Mouse (Mus musculus) thymus, postnatal 10 days (tissue): ENCODE measurements around the gene Cd68.
"Not testable (repeated sequence)": the region's sequence is repeated elsewhere in the genome, so short reads cannot be mapped to it uniquely, and the experiment has no call there.

ENCODE experiments used
- DNase-seq, 2 experiments: peaks; one replicate each; pipeline ENCODE4 v3.0.0; 2021; ENCODE audit warnings: low spot score in 2 of 2

The Cd68 gene

GRCm38 (mm10) chr11:69665961-69666664 is at the start of gene Cd68:
Gene Cd68 (minus strand): TSS chr11:69666153.
- DNase-seq, result no peak

DNA sequence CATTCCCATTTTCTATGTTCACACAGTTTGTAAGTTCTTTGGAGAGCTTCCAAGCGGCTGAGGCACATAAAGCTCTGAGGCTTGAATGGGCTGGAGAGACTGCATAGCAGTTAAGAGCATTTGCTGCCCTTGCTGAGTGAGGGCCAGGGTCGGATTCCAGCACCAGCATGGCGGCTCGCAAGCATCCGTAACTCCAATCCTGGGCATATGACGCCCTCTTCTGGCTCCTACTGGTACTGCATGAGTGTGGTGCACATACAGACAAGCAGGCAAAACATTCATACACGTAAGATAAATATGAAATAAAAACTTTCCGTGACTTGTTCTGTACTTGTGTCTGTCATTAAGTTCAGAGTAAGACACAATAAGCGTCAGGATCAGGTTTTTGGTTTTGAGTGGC is 49.5 kb upstream of the Cd68 start:
- DNase-seq, result no peak

DNA sequence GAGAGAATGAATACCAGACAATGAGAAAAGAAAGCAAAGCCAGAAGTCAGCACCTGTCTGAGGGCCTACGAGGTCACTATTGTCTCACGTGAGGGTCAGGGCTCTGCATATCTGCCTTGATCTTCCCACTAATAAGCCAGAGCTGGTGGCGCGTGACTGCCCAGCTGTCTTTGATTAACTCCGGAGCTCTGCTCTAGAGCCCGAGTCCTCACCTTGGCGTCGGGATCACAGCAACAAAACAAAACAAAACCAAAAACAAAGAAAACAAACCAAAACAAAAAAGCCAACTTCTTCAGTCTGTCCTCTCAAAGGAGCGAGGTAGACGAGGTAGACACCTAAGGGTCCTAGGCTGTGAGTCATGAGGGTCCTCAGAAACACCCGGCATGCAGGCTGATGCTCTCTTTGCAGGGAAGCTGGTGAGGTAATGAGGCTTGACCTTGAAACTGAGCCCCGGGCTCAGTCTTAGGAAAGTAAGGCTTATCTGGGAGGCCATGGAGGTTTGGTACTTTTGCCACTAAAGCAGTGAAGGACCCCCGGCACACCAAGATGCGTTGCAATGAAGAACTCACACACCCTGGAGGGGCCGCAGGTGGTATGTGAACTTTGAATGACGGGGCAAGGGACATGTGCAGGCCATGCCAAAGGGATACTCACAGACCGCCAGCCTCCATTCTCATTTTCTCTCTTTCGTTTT is 48.8 kb upstream of the Cd68 start:
- no peak for DNase-seq

- no peak for DNase-seq
These were observed 47.2 kb upstream of the Cd68 start for GRCm38 (mm10) chr11:69712954-69713672.

DNA sequence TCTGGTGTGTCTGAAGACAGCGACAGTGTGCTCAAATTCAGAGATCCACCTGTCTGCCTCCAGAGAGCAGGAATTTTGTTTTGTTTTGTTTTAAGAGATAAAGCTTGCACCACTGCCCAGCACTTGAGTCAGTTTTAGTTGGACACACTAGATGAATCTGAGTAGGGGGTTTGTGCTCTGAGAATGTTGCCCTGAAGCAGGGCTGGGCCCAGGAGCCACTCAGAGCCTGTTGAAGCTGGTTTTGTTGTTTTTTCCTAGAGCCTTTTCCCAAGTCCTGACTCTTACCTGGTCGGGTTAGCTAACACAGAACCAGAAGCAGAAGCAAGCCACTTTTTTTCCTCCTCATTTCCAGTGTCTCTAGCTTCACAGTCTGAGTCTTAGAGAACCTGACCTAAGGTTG is 45.1 kb upstream of the Cd68 start:
- DNase-seq, result no peak

- no peak for DNase-seq
These were observed 44.5 kb upstream of the Cd68 start for GRCm38 (mm10) chr11:69710470-69710869.

DNA sequence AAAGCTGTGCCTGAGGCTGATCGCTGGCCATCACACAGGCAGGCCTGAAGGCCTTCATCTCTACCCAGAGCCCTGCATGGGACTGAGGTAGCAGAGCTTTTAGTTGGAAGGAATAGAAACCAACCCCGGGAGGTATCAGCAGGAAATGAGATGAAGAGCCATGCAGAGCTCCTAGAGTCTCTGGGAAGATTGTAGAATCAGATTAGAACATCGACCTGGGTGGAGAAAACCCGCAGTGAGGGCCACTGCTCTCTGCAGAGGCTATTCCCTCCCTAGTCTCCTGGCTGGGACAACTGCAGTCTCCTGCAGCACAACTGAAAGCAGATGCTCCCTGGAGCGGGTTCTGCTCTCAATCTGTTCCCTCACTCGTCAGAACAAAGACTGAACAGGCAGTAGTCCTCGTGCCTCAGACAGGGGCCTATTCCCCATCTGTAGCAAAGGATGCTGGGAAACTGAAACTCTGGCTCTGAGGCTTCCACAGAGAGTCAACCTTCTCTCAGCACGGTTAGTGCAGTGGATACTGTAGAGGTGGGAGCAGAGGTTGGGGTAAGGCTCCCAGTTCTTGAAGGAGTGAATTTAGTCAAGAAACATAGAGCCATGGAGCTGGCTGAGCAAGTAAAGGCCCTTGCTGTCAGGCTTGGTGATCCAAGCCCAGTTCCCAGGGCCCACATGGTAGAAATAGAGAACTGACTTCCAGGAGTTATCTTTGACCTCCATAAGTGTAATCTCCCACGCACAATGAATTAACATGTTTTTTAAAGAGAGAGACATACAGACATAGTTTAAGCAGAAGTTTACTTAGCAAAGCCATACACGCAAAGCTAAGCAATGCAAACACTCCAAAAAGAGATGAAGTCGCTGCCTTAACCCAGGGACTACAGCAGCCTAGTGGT is 43.8 kb upstream of the Cd68 start:
- DNase-seq, result no peak

DNA sequence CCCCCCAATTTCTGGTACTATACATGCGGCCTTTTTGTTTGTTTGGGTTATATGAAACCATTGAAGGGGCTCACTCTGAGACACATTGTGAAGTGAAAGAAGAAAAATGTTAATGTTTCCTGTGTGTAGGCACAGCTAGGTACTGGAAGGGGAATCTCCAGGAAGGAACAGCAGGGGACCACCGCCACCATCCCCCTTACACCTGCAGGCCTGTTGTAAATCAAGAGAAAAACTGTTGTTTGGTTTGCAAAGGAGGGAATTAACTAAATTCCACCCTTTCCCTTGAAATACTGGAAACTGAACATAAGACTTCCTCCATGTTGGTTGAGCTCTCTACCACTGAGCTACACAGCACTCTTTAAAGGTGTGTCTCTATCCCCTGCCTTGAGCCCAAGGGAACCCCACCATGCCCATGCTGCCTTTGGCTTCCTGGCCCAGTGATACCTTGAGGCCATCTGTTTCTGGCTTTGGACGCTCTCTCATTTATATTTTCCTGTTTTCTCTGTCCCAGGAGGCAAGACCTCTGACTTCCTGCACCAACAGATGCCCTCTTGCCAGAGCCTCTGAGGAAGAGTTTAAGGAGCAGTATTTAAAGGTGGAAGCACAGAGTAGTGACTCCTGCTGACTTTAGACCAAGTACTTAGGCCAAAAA is 42.8 kb upstream of the Cd68 start:
- no peak for DNase-seq

- DNase-seq, result no peak
These were observed 42.0 kb upstream of the Cd68 start for GRCm38 (mm10) chr11:69707873-69708381.

GRCm38 (mm10) chr11:69707480-69707847 is 41.5 kb upstream of the Cd68 start:
- DNase-seq, result no peak

DNA sequence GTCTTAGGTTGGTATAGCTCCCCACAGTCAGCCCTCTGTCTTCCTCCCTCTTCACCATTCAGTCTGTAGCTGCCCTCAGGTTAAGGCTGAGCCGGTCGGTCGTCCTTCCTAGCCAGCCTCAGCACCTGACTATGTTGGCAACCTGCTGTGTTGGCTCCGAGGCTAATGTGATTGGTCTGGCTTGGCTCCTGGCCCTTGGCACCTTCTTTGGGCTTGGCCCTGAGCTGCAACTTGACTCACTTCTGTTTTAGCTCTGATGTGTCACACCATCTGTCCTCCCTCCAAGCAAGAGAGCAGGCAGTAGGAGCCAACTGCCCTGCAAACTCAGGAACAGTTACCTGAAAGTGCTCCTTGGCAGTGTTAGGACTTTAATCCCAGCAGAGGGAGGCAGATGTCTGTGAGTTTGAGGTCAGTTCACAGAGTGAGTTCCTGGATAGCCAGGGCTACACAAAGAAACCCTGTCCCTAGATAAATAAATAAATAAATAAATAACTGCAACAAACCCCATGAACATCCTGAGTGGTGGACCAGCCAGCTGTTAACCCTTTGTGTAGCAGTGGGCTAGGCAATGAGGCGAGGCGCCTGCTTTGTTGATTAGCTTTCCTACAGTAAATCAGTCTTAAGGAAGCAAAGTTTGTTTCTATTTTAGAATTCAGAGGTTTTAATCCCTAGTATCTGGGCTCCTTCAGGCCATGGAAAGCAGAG is 41.0 kb upstream of the Cd68 start:
- no peak for DNase-seq

- no peak for DNase-seq
These were observed 38.7 kb upstream of the Cd68 start for GRCm38 (mm10) chr11:69704613-69705010.

GRCm38 (mm10) chr11:69703814-69704612 is 38.1 kb upstream of the Cd68 start:
- no peak for DNase-seq

DNA sequence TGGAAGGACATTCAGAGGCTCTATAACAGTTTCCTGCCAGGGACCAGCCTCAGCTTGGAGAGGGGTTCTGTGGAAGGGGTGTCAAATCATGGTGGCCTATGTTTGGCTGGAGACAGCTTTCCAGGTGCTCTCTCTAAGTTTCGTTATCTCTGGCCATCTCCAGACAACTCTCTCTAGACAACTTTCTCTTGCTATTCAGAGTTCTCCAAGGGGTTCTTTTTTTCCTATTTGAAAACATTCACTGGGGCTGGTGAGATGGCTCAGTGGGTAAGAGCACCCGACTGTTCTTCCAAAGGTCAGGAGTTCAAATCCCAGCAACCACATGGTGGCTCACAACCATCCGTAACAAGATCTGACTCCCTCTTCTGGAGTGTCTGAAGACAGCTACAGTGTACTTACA is 37.4 kb upstream of the Cd68 start:
- DNase-seq, result not testable (repeated sequence)

DNA sequence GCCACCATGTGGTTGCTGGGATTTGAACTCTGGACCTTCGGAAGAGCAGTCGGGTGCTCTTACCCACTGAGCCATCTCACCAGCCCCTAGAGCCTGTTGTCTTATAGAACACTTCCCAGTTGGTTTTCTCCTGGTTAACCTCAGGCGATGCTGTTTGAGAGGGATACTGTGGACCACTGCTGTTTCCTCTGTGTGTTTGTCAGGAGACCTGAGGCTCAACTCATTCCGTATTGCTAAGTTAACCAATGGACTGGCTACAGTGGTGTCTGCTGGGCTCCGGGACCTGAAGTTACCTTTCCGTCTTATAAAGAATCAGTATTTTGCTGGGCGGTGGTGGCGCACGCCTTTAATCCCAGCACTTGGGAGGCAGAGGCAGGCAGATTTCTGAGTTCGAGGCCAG is 36.9 kb upstream of the Cd68 start:
- not testable (repeated sequence) for DNase-seq

GRCm38 (mm10) chr11:69699595-69699994 is 33.6 kb upstream of the Cd68 start:
- DNase-seq, result no peak

GRCm38 (mm10) chr11:69698574-69698973 is 32.6 kb upstream of the Cd68 start:
- no peak for DNase-seq

- no peak for DNase-seq
These were observed 31.4 kb upstream of the Cd68 start for GRCm38 (mm10) chr11:69697396-69697795.

GRCm38 (mm10) chr11:69695361-69696181 is 29.6 kb upstream of the Cd68 start, which contains the start of the genes Tnfsf12 and Tnfsfm13:
Gene Tnfsf12 (minus strand): TSS chr11:69695849.
Gene Tnfsfm13 (minus strand): TSS chr11:69696098.
- DNase-seq, result no peak
